Mouse (Mus musculus) thymus, postnatal 10 days (tissue): Measurements from ENCODE around the gene Ifnar1.
"Not testable (repeated sequence)": the region's sequence is repeated elsewhere in the genome, so short reads cannot be mapped to it uniquely, and the experiment has no call there.

Experiments used
- DNase-seq, 2 experiments: peaks; one replicate each; pipeline ENCODE4 v3.0.0; 2021; ENCODE audit warnings: low spot score in 2 of 2

Gene Ifnar1

DNA sequence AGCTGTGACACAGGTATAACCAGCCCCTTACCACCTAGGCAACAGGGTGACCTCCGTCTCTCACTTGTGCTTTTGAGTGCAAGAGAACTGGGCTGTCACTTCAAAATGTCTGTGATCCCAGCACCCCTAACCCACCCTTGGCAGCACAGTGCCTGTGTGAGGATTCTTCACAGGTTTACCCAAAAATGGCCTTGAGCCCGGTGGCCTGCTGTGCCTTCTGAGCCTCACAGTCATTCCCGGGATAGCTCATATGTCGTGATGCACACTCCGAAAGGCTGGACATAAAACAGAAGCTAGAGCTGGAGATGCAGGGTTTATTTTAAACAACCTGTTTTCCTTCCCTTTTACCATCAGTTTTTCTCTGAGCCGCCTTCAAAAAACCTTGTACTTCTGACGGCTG lies 19.7 kb downstream of the Ifnar1 start:
- no peak for DNase-seq

DNA sequence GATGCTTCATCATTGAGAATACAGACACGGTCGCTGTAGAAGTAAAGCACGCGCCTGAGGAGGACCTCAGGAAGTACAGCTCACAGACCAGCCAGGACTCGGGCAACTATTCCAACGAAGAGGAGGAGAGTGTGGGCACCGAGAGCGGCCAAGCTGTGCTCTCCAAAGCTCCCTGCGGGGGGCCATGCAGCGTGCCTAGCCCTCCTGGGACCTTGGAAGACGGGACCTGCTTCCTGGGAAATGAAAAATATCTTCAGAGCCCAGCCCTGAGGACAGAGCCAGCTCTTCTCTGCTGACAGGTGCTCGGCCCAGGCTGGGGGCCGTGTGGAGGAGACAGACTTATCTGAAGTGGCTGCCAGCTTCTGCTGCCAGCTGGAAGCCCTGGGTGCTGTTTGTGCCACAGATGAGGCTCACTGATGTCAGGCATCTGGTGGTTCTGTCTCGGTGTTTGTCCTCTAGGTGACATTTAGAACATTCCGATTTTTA lies 20.1 kb downstream of the Ifnar1 start:
- DNase-seq, result no peak

DNA sequence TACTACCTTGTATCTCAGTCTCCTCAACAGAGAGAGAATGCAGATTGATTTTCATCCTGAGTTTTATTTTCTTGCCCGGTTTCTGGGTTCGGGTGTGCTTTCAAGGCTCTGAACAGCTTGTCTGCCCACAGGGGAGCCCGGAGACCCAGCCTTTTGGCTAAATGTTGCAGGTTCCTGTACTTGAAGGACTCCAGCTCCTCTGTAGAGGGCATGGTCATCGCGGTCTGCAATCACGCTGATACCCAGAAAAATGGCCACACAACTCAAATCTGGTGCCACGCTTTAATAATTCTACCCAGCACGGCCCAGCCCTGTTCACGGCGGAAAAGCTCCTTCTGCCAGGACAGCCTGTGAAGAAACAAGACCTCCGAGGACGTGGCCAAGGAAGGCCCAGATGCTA lies 21.4 kb downstream of the Ifnar1 start:
- DNase-seq, result no peak

DNA sequence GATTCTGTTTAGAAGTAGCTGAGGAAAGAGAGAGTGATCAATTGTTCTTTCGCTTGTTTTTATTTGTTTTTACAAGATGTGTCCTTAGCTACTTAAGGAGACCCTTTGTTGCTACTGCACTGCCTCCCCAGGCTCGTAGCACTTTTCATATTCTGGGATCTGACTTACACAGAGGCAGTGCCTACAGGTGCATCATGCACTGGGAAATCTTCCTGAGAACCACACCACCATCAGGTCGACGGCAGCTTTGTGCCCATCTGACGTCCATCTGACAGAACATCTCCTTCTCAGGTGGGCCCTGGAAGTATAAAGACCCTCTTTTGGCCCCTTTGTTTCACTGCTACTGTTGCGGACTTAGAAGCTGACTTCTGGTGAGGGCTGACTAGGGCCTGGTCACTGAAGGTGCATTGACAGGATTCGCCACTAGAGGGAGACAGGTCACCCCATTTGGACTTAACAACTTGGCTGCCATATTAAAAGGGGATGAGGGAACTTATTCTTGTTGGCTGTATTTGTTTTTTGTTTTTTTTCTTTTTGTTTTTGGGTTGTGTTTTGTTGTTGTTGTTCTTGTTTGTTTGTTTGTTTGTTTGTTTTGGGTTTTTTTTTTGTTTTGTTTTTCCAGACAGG lies 27.2 kb downstream of the Ifnar1 start:
- peak; percentile 67 to 85 for DNase-seq

DNA sequence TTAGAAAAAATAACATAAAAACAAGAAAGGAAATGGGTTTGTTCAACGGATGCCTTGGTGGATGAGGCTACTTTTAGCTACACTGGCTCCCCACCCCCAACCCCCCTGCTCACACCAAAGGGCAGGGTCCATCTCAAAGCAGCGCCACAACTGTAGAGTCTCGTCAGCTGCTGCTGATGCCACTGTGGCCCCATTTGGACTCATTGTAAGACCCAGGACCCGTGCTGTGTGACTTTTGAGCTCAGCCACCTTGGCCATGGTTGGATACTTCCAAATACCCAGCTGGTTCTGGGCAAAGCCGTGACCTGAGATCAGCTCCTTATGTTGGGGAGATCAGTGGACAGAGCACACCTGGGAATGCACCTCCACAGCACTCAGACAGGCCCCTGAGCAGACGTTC lies 28.1 kb downstream of the Ifnar1 start:
- no peak for DNase-seq

DNA sequence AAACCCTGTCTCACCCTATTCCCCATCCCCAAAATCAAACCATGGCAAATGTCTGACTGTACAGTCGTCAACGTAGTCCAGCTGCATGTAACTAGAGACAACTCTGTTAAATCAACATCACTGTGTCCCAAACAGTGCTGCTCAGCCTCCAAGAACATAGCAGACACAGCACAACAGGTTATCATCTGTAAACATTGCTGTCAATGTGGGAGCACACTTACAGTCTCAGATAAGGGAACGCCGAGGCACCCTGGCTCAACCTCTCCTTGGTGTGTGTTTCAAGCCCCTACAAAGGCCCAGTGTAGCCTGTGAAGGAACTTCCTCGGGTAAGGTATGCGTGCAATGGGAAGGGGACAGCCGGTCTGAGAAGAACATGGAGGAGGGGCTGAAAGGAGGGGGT lies 32.0 kb downstream of the Ifnar1 start:
- no peak for DNase-seq

DNA sequence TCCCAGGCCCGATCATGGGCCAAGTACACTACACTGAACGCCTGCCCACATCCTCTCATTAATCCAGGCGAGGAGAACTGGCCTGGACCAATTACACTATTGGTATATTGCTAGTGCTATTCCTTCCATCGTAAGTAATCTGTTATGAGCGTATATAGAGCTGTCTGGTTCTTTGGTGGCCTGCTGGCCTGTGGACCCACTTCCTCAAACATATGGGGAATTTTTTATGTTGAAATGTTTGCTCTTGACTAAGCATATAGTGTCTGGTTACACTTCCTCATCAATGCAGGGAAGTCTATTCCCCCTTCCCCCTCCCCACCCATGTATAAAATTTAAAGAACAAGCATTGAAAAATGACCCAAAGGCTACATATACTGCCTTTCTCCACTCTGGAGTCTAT lies 37.0 kb downstream of the Ifnar1 start:
- DNase-seq, result no peak

DNA sequence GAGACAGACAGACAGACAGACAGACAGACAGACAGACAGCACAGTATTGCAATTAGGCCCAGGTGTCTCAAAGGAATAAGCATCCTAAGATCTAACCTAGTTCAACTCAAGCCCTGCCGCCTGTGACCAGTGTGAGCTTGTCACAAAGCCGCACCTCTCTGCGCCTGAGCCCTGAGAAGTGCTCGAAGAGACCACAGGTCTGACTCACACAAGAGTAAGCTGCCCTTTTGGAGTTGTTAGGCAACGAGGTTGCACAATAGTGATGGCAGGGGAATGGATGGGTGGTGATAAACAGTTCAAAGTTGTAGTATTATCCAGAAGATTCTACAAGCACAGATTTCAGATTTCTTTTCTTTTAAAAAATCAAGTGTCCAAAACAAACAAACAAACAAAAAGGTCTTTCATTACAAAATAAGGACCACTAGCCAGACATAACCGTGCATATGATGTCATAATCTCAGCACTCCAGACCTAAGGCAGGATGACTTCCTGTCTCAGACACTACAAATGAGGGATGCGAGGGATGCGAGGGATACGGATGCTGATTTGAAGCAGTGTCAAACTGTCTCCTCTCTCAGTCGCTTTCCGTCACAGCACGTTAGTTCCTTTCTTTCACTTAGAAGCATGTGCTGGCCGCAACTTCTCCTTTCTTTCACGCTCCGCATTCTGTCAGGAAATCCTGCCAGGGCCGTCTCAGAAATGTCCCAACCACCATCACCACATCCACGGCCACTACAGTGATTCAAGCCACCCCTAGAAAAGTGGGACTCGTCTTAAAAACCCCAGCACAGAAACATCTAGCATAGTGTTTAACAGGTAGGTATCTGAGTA lies 37.7 kb downstream of the Ifnar1 start:
- no peak for DNase-seq

DNA sequence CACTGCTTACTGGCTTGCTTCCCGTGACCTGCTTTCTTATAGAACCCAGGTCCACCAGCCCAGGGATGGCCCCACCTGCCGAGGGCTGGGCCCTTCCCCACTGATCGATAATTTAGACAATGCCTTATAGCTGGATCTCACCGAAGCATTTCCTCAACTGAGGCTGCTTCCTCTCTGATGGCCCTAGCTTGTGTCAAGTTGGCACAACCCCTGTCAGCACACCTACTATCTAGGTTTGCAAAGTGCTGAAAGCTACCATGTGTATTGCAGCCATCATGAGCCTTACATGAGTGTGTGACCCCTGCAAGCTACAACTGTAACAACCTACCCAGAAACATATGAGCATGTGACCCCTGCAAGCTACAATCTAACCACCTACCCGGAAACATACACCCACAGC lies 39.2 kb downstream of the Ifnar1 start:
- no peak for DNase-seq

DNA sequence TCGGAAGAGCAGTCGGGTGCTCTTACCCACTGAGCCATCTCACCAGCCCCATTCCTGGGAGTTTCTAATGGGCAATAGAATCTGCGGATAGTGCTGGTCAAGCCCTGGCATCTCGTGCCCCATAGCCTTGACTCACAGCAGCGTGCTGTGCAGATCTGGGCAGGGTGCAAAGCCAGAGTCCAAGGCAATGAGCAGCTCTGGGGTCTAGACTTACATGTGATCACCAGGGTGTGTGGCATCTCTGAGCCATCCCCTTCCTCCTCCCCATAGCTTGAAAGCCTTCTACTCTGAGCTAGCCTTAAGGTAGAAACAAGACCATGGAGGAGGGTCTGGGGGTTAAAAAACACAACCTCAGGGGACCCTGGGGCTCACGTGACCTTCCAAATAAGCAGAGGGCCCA lies 41.2 kb downstream of the Ifnar1 start:
- DNase-seq, result no peak

DNA sequence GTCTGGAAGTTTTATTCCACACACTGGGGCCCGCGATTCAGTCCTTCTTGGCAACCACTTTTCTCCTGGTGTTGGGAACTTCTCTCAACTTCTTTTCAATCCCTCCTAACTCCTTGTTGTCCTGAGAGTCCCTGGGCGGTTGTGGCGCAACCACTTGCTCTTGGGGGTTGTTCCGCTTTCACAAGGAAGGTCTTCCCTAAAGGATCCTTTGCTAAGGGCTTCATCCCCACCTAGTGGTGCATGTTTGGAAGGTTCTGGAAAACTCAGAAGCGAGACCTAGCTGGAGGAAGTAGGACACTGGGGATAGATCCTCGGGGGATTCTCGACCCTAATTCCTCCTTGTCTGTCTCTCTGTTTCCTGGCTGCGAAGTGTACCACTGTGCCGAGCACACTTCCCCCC lies 42.0 kb downstream of the Ifnar1 start:
- DNase-seq, result no peak

DNA sequence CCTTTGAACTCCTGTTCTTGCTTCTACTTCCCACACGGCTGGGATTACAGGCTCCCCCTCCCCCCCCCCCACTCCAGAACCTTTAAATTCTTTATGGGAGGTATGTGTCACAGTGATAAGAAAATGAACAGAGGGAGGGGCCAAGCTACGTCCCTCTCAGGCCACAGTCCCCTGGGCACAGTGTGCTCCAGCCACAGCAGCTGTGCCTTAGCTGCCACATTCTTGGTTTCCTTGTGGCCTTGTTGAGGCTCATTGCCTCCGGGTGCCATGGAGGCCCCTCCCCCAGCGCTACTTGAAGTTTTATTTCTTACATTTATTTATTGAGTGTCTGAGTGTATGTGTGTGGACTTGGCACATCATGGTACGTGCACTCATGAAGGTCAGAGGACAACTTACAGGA lies 42.5 kb downstream of the Ifnar1 start:
- no peak for DNase-seq

DNA sequence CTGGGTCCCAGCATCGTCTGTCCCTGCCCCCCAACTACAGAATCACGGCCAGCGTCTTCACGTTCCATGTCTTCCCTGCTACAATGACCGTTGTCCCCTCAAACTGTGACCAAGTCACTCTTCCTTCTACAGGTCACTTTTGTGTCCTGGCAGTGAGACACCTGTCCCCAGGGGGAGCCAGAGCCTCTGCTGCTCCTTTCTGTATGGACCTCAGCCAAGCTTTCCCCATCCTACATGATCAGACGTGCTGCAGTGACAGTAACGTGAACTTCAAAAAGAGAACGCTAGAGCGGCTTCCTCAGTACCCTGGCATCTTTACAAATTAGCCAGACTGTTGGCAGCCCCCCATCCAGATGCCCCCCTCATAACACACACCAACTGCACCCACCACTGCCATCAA lies 43.5 kb downstream of the Ifnar1 start:
- DNase-seq, result no peak

DNA sequence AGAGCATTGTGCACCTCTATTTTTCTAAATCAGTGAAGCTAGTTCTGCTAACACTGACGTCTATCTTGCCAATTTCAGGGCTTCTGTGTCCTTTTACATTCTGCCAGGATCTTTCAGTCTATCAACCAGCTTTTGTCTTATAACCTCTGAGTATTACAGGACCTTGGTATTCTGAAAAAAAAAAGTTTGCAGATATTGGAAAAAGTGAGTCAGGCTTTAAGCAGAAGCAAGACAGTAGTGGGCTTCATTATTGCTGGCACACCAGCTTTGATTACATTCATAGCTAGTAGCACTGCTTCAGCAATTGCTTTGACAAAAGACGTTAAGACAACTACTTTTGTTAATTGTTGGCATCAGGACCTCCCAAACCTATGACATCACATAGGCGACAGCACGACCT lies 45.8 kb downstream of the Ifnar1 start:
- not testable (repeated sequence) for DNase-seq

DNA sequence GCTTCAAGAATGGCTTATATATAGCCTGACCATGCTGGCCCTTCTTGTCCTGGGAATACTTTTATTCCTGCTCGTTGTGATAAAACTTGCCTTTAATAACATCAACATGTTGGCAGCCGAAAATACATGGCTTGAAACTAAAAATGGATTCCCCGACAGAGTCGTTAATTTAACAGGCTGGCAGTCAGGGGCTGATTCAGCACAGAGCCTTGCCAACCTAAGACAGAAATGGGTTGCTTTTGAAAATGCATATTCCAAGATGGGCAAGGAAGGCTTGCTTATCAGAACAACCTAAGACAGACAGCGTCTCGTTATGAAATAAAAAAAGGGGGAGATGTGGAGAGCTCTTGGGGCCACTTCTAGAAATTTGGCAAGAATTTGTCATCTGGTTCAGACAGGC lies 46.8 kb downstream of the Ifnar1 start:
- no peak for DNase-seq

DNA sequence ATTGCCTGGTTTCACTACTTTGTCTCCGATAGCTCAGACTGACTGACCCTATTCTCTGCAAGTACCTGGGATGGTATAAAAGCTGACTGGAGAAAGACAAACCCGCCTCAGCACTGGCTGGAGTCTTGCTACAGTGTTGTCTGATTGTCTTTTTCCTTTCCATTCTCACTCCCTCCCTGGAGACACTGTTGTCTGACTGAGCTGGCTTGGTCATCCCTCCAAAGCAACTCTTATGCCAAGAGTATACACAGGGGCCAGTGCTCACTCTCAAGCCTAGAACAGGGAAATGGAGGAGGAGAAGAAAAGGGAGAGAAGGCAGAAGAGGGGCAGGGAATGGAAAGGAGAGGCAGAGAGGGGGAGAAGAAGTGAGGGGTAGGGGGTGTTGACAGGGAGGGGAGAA lies 47.4 kb downstream of the Ifnar1 start:
- DNase-seq, result no peak

DNA sequence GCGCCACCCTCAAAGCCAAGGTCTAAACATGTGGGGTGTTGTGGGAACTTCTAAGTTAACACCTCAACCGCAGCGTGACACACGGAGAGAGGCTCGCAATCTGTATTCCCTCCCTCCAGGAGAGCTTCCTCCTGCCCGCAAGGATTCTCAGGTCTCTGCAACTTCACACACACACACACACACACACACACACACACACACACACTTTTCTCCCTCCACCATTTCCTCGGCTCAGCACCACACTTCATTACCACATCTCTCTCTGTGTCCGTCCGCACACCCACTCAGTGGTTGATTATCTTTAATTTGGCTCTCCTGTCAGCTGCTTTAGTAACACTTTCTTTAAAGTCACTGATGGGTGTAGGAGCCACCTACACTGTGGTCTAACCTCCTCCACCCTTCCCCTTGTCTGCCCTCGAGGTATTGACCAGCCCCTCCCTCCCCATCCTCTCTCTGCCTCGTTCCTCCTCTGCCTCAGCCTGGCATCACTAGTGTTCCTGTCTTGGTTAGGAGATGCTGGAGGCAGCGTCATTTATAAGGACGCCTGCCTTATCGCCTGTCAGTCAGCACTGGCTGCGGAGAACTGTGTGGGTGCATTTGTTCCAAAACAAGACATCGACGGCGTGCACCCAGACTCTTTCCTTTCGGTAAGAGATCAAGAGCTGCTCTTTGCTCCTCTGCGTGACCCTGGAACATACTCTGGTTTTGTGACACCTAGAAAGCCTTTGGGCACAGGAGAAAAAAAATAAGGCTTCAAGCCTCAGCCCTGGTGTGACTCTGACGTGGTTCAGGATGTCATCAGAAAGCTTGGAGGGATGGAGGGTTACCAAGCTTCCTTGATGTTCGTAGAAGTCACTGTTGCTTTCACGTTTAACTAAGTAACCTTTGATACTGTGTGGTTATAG lies 48.3 kb downstream of the Ifnar1 start:
- peak in 1 of 2 experiments; percentile 45 for DNase-seq

DNA sequence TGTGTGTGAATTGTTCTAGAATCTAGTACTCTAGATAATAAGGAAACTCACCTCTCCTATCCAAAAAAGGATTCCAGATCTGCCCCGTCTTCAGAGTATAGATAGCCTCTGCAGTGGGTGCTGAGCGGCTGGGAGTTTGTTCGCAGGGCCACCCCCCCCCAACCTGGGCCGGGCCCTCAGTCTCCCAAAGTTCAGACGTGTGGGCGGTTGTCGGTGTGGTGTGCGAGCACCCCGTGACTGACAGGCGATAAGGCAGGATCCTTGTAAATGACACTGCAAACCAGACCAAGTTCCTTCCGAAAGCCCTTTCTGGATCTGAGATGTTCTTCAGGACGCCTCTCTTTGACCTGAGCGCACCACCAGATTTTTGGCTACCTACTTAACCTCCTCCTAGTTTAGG lies 49.4 kb downstream of the Ifnar1 start:
- peak in 1 of 2 experiments; percentile 77 for DNase-seq

DNA sequence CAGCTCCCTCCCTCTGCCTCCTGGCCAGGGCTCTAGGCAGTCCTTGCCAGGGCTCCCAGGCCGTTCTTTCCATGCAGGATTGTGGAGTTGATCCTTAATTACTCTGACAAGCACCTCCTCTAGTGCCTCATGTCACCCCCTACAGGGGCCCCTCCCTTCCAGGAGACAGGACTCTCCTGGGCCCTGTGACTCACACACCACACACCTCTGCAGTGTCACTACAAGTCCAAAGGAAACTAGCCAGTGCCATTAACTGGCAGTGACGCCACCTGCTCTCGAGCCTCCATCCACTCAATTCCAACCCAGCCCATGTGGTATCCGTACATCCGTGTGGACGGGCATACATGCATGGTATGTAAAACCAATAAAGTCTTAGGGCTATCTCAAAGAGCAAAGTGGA lies 49.9 kb downstream of the Ifnar1 start:
- no peak for DNase-seq

DNA sequence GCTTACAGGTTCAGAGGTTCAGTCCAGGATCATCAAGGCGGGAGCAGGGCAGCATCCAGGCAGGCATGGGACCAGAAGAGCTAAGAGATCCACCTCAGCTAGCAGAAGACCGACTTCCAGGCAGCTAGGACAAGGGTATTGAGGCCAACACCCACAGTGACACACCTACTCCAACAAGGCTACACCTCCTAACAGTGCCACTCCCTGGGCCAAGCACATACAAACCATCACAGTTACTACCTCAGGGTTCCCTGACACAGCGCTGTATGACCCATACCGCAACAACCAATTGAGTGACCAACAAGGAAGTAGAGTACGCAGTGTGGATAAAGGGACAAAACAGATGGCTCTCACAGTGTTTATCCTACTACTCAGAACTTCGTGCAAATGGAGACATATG lies 51.3 kb downstream of the Ifnar1 start:
- no peak for DNase-seq

DNA sequence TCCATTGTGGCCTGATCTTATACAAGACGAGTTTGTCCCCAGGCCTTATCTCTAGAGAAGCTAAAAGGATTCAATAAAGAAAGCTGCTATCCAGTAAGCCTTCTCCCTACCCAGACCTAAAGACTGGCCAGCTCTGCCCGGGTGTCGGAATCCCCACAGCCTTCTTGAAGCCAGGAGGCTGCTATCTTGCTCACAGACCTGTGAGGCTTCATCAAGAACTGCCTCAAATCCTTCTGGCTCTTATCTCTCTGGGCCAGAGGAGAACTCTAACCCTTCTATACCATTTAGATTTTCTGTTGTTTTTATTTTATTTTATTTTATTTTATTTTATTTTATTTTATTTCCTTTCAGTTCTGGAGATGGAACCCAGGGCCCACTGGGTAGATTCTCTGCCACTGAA lies 52.0 kb downstream of the Ifnar1 start:
- DNase-seq, result no peak

DNA sequence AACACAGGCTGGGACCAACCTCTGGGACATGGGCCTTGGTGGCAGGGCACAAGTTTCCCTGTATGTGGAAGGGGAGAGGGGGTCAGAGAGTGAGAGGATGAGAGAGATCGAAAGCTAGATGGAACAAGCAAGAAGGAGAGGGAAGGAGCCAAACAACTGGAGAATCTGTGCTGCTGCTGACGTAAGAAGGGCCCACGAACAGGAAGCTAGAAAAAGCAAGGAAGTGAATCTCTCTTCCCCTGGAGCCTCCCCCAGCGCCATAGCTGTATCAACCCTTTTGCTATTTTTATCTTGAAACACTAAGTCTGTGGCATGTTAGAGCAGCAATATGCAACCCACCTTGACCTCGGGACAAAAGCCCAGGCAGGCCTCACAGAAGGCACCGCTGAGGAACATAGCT lies 53.0 kb downstream of the Ifnar1 start:
- no peak for DNase-seq
